Mouse (Mus musculus): ENCODE measurements at regions not wholly inside any gene's neighbourhood (a gene's known extent, or its start where the extent isn't known, plus 50 kb on each side); places are given as distances from the start of the nearest gene placed in this dataset.

- DNase-seq = no peak
- Histone ChIP-seq H3K27me3 (replicated peaks; ENCODE audit: control insufficient read depth, insufficient read depth, low read length) (no peaks in the 10 kb centered on the region), H3K4me3 (ENCODE audit: insufficient read depth, low read depth, low read length) (no peak overlapping the region), H3K27ac (ENCODE audit: insufficient read depth, low read depth, low read length) (no peak overlapping the region), H3K4me1 (ENCODE audit: control insufficient read depth, insufficient read depth, low read length) (peaks cover 3% of the 10 kb centered on the region; the same call in 1 of the 2 replicates), H3K36me3 (ENCODE audit: control insufficient read depth, insufficient read depth, low read length) (no peaks in the 10 kb centered on the region)
- TF ChIP-seq POLR2A (IDR thresholded peaks at IDR 0.05; ENCODE audit: low read depth, low read length) (no peak), CTCF (conservative IDR thresholded peaks at IDR 0.05; ENCODE audit: insufficient read depth, insufficient read length, low read depth, low read length) (no peak)
- WGBS = 55% methylated on average over 3 of the region's 3 CpGs
These were observed 399.4 kb downstream of the Ets1 start for GRCm38 (mm10) chr9:33035401-33035800.

- TF ChIP-seq CTCF (conservative IDR thresholded peaks at IDR 0.05; ENCODE audit: insufficient read depth, insufficient read length, low read depth, low read length) (no peak), POLR2A (IDR thresholded peaks at IDR 0.05; ENCODE audit: low read depth, low read length) (no peak)
- Histone ChIP-seq H3K4me1 (ENCODE audit: control insufficient read depth, insufficient read depth, low read length) (peaks cover 3% of the 10 kb centered on the region; the same call in 1 of the 2 replicates), H3K27ac (ENCODE audit: insufficient read depth, low read depth, low read length) (peak overlapping the region; percentile 96), H3K4me3 (ENCODE audit: insufficient read depth, low read depth, low read length) (no peak overlapping the region), H3K27me3 (replicated peaks; ENCODE audit: control insufficient read depth, insufficient read depth, low read length) (no peaks in the 10 kb centered on the region), H3K36me3 (ENCODE audit: control insufficient read depth, insufficient read depth, low read length) (no peaks in the 10 kb centered on the region)
- WGBS = 43% methylated on average over 4 of the region's 4 CpGs
- peak; percentile 68 for DNase-seq
These were observed 403.3 kb downstream of the Ets1 start for GRCm38 (mm10) chr9:33039221-33039790.

- DNase-seq = no peak
- H3K27ac ChIP-seq (ENCODE audit: insufficient read depth, low read depth, low read length) = no peak overlapping the region
- TF ChIP-seq POLR2A (IDR thresholded peaks at IDR 0.05; ENCODE audit: low read depth, low read length) = no peak
- TF ChIP-seq CTCF (conservative IDR thresholded peaks at IDR 0.05; ENCODE audit: insufficient read depth, insufficient read length, low read depth, low read length) = no peak
- H3K27me3 ChIP-seq (replicated peaks; ENCODE audit: control insufficient read depth, insufficient read depth, low read length) = no peaks in the 10 kb centered on the region
- no peaks in the 10 kb centered on the region for H3K36me3 ChIP-seq (ENCODE audit: control insufficient read depth, insufficient read depth, low read length)
- 80% methylated on average over 4 of the region's 4 CpGs for WGBS
- H3K4me1 ChIP-seq (ENCODE audit: control insufficient read depth, insufficient read depth, low read length) = no peaks in the 10 kb centered on the region
- no peak overlapping the region for H3K4me3 ChIP-seq (ENCODE audit: insufficient read depth, low read depth, low read length)
These were observed 414.8 kb downstream of the Ets1 start for GRCm38 (mm10) chr9:33050789-33051188.

DNA sequence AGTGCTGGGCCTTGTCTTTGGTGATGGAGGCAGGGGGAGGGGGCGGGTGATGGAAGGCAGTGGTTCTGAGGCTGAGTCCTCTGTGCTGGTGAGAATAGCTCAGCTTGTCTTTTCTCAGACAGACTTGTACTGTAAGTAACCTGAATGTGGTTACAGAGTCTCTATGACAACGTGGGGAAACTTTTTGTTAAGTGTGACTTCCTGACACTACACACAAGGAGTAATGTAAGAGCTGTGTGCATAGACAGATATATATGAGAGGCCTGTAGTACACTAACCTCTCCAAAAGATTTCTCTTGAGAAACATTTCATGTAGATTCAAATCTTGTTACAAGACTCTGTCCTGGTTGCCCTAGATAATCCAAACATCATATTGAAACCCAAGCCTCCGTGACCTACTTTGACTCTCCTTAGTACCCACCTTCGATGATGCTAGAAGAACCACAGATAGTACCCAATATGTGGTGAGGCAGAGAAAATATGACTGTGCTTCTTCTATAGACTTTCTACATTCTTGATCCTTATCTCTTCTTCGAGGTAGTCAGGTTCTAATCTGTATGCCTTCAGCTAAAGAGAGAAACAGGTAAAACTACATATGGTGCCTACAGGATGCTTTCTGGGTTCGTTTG, 424.7 kb downstream of the Ets1 start:
- no peaks in the 10 kb centered on the region for H3K36me3 ChIP-seq (ENCODE audit: control insufficient read depth, insufficient read depth, low read length)
- H3K4me3 ChIP-seq (ENCODE audit: insufficient read depth, low read depth, low read length) = no peak overlapping the region
- H3K27ac ChIP-seq (ENCODE audit: insufficient read depth, low read depth, low read length) = no peak overlapping the region
- WGBS = 82% methylated on average over 6 of the region's 6 CpGs
- DNase-seq = no peak
- H3K27me3 ChIP-seq (replicated peaks; ENCODE audit: control insufficient read depth, insufficient read depth, low read length) = no peaks in the 10 kb centered on the region
- TF ChIP-seq POLR2A (IDR thresholded peaks at IDR 0.05; ENCODE audit: low read depth, low read length) (no peak), CTCF (conservative IDR thresholded peaks at IDR 0.05; ENCODE audit: insufficient read depth, insufficient read length, low read depth, low read length) (no peak)
- H3K4me1 ChIP-seq (ENCODE audit: control insufficient read depth, insufficient read depth, low read length) = peaks cover 2% of the 10 kb centered on the region; the same call in 1 of the 2 replicates

DNA sequence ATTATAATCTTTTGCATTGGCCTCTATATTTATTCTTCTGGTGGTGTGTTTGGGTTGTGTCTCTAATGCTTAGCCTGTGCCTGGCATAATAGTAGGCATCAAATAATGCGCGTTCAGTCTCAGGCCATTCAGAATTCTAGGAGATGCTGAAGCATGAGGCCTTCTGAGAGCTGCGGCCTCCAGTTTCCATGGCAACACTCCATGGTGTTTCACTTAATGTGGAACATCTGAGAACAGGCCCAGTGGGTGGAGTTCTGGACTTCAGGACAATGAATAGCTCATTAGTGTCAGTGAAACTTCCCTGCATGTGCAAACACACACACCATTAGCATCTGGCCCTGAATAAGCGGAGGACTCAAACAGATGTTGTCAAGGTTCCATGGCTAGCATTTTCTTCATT, 426.5 kb downstream of the Ets1 start:
- Histone ChIP-seq H3K27me3 (replicated peaks; ENCODE audit: control insufficient read depth, insufficient read depth, low read length) (no peaks in the 10 kb centered on the region), H3K4me3 (ENCODE audit: insufficient read depth, low read depth, low read length) (no peak overlapping the region), H3K4me1 (ENCODE audit: control insufficient read depth, insufficient read depth, low read length) (peaks cover 5% of the 10 kb centered on the region; the same call in 1 of the 2 replicates), H3K27ac (ENCODE audit: insufficient read depth, low read depth, low read length) (no peak overlapping the region), H3K36me3 (ENCODE audit: control insufficient read depth, insufficient read depth, low read length) (no peaks in the 10 kb centered on the region)
- no peak for DNase-seq
- TF ChIP-seq CTCF (conservative IDR thresholded peaks at IDR 0.05; ENCODE audit: insufficient read depth, insufficient read length, low read depth, low read length) (no peak), POLR2A (IDR thresholded peaks at IDR 0.05; ENCODE audit: low read depth, low read length) (no peak)
- 89% methylated on average over 4 of the region's 4 CpGs for WGBS

DNA sequence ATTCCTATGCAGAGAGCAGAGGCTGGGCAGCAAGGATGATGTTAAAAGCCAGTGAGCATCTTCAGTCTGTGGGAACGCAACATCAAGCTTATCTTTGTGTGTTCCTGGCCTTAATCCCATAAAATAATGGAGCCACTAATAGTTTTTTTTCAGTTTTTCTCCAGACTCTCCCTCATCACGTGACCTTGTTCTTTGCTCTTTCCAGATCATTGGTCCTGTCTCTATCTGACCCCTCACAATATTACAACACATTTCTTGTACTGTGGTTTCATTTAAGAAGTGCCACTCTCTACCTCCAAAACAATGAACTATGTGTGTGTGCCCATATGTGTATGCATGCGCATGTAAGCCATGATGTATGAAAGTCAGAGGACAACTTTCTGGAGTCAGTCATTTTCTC, 429.3 kb downstream of the Ets1 start:
- Histone ChIP-seq H3K27ac (ENCODE audit: insufficient read depth, low read depth, low read length) (peak overlapping the region; percentile 16; the same call in 1 of the 2 replicates), H3K36me3 (ENCODE audit: control insufficient read depth, insufficient read depth, low read length) (no peaks in the 10 kb centered on the region), H3K4me1 (ENCODE audit: control insufficient read depth, insufficient read depth, low read length) (peaks cover 6% of the 10 kb centered on the region; the same call in 1 of the 2 replicates), H3K4me3 (ENCODE audit: insufficient read depth, low read depth, low read length) (no peak overlapping the region), H3K27me3 (replicated peaks; ENCODE audit: control insufficient read depth, insufficient read depth, low read length) (no peaks in the 10 kb centered on the region)
- TF ChIP-seq POLR2A (IDR thresholded peaks at IDR 0.05; ENCODE audit: low read depth, low read length) (no peak), CTCF (conservative IDR thresholded peaks at IDR 0.05; ENCODE audit: insufficient read depth, insufficient read length, low read depth, low read length) (no peak)
- peak; percentile 57 for DNase-seq
- WGBS = 80% methylated on average over 3 of the region's 3 CpGs

DNA sequence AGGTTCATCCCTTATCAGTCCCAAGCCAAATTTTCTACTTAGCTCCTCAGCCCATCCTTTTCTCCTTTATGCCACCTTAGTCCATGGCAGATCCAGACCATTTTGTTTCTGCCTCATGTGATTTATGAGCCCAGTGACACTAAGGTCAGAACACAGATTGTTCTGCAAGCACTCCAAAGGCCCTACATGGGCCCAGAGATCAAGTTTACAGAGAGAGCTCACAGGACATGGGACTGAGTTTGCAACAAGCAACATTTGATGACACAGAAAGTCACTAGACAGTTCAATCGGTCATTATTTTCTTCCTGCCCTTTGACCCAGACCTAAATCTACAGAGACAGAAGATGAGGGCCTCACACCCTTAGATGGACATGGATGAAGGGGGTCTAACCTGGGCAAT, 431.5 kb downstream of the Ets1 start:
- H3K4me3 ChIP-seq (ENCODE audit: insufficient read depth, low read depth, low read length) = no peak overlapping the region
- H3K36me3 ChIP-seq (ENCODE audit: control insufficient read depth, insufficient read depth, low read length) = no peaks in the 10 kb centered on the region
- H3K27ac ChIP-seq (ENCODE audit: insufficient read depth, low read depth, low read length) = peak overlapping the region; percentile 12; the same call in 1 of the 2 replicates
- 45% methylated on average over 1 of the region's 1 CpGs for WGBS
- H3K27me3 ChIP-seq (replicated peaks; ENCODE audit: control insufficient read depth, insufficient read depth, low read length) = no peaks in the 10 kb centered on the region
- H3K4me1 ChIP-seq (ENCODE audit: control insufficient read depth, insufficient read depth, low read length) = peaks cover 6% of the 10 kb centered on the region; the same call in 1 of the 2 replicates
- DNase-seq = peak; percentile 33
- TF ChIP-seq CTCF (conservative IDR thresholded peaks at IDR 0.05; ENCODE audit: insufficient read depth, insufficient read length, low read depth, low read length) = no peak
- TF ChIP-seq POLR2A (IDR thresholded peaks at IDR 0.05; ENCODE audit: low read depth, low read length) = no peak
